Comparison of ENCODE assay signal across 11 mouse cellular contexts in the genomic region with DNA sequence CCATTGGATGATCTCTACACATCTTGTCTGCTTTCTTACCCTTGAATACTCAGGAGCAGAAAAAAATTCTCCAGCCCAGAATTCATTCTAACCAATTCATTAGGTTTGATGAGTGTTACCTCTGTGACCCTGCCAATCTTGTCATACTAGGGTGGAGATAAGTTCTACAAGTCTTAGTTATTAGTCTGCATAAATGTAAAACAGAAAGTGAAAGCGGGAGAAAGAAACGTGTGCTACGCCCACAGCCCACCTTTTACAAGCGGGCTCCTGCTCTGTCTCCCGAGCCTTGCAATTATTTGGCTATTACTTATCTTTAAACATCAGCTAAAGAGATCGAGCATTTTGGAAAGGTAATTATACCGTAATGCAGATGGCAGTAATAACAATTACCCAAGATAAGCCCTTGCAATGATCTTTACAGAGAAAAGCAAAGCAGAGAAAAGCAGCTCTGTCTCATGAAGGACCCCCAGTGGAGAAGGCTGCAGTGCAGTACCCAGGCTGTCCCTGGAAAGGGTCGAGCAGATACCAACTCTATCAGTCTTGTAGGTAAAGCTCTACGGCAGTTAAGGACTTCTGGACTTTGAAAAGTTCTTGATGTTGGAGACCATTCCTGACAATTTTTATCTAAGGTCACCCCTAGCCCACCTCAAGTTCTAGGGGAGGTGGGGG.
DNase-seq lines count a peak whose midpoint lies in the region; ATAC-seq lines count a peak whose summit lies in the region.
"Had no signal": no experiment of that assay in that cellular context is flagged by ENCODE, and none has a peak within 500 bp of the region (broad histone marks: within the 10 kb centered on the region; RNA-seq: fewer than 3 reads in every experiment).

No protein-coding gene starts in this region.

- H3K4me3 ChIP-seq in heart, embryonic 16.5 days (ENCODE audit: low read length), result peak overlapping the region; percentile 34
- H3K4me3 ChIP-seq in heart, embryonic 11.5 days (ENCODE audit: low read depth, low read length), result no peak overlapping the region
- peak overlapping the region; percentile 13; the same call in 1 of the 2 replicates for H3K4me3 ChIP-seq in embryonic facial prominence, embryonic 15.5 days (replicated peaks)

- no peaks in the 10 kb centered on the region for H3K27me3 ChIP-seq in heart, embryonic 16.5 days (ENCODE audit: control insufficient read depth, insufficient read depth, low read length)
- no peaks in the 10 kb centered on the region for H3K27me3 ChIP-seq in heart, embryonic 11.5 days (ENCODE audit: control insufficient read depth, insufficient read depth, low read length)
- H3K27me3 ChIP-seq in embryonic facial prominence, embryonic 15.5 days, result no peaks in the 10 kb centered on the region

- H3K4me1 ChIP-seq in heart, embryonic 16.5 days (ENCODE audit: control insufficient read depth, insufficient read depth, low read length), result peaks cover 6% of the 10 kb centered on the region; the same call in 1 of the 2 replicates
- no peaks in the 10 kb centered on the region for H3K4me1 ChIP-seq in heart, embryonic 11.5 days (ENCODE audit: control insufficient read depth, insufficient read depth, low read length)
- no peaks in the 10 kb centered on the region for H3K4me1 ChIP-seq in embryonic facial prominence, embryonic 15.5 days

- peak overlapping the region; percentile 47 for H3K4me2 ChIP-seq in heart, embryonic 16.5 days (ENCODE audit: low read depth, low read length)
- no peak overlapping the region for H3K4me2 ChIP-seq in heart, embryonic 11.5 days
- H3K4me2 ChIP-seq in embryonic facial prominence, embryonic 15.5 days (replicated peaks), result peak overlapping the region; percentile 21; the same call in 1 of the 2 replicates

- 57% methylated on average over 9 of the region's 9 CpGs for WGBS in heart, embryonic 16.5 days
- 53% methylated on average over 9 of the region's 9 CpGs for WGBS in heart, embryonic 11.5 days (ENCODE audit: insufficient replicate concordance)
- 50% methylated on average over 9 of the region's 9 CpGs for WGBS in embryonic facial prominence, embryonic 15.5 days

- no peaks in the 10 kb centered on the region for H3K9me3 ChIP-seq in heart, embryonic 16.5 days (replicated peaks; ENCODE audit: control insufficient read depth, low read length)
- no peaks in the 10 kb centered on the region for H3K9me3 ChIP-seq in heart, embryonic 11.5 days (replicated peaks; ENCODE audit: control insufficient read depth, low read length)
- no peaks in the 10 kb centered on the region for H3K9me3 ChIP-seq in embryonic facial prominence, embryonic 15.5 days (replicated peaks)

- H3K27ac ChIP-seq in heart, embryonic 16.5 days (ENCODE audit: low read length), result no peak overlapping the region
- H3K27ac ChIP-seq in heart, embryonic 11.5 days (ENCODE audit: low read depth, low read length), result no peak overlapping the region
- H3K27ac ChIP-seq in embryonic facial prominence, embryonic 15.5 days (replicated peaks), result no peak overlapping the region
- H3K27ac ChIP-seq: macrophage had no signal

- no peaks in the 10 kb centered on the region for H3K36me3 ChIP-seq in heart, embryonic 16.5 days (ENCODE audit: control insufficient read depth, insufficient read depth)
- H3K36me3 ChIP-seq in heart, embryonic 11.5 days (ENCODE audit: control insufficient read depth, insufficient read depth, low read length), result no peaks in the 10 kb centered on the region
- no peaks in the 10 kb centered on the region for H3K36me3 ChIP-seq in embryonic facial prominence, embryonic 15.5 days

- ATAC-seq in heart, embryonic 16.5 days (replicated peaks; ENCODE audit: extremely low read depth, insufficient read depth, low FRiP score), result peak; percentile 69
- ATAC-seq in heart, embryonic 11.5 days (replicated peaks; ENCODE audit: insufficient number of reproducible peaks, low FRiP score, low TSS enrichment), result no peak
- ATAC-seq in embryonic facial prominence, embryonic 15.5 days (ENCODE audit: insufficient number of reproducible peaks, low FRiP score, low TSS enrichment, low read depth), result no peak
- peak; percentile 84 for ATAC-seq in megakaryocyte progenitor cell, adult 5-6 weeks (replicated peaks; ENCODE audit: poor library complexity)
- no peak for ATAC-seq in inflammation-experienced regulatory T-cells, adult 6 months

- peak overlapping the region; percentile 29; the same call in 1 of the 2 replicates for H3K9ac ChIP-seq in heart, embryonic 16.5 days (ENCODE audit: low read length)
- no peak overlapping the region for H3K9ac ChIP-seq in heart, embryonic 11.5 days (ENCODE audit: low read depth, low read length)
- H3K9ac ChIP-seq in embryonic facial prominence, embryonic 15.5 days, result no peak overlapping the region

- DNase-seq in CD4-positive, CD25-positive, alpha-beta regulatory T cell, adult 2 months (ENCODE audit: low read depth, low spot score), result peak; percentile 6
- no peak for DNase-seq in lung, postnatal 4 days
- no peak for DNase-seq in urinary bladder, postnatal 14 days (ENCODE audit: low spot score)
- DNase-seq: adrenal gland, postnatal 25 days; gastrocnemius, postnatal 14 days had no signal

Comparison
In these comparisons a context has a peak if more than half of its experiments do, and no peak if none do; other contexts are left out.
1. ATAC-seq: peak in heart, embryonic 16.5 days (single experiment) and megakaryocyte progenitor cell, adult 5-6 weeks (single experiment); none in heart, embryonic 11.5 days (single experiment), embryonic facial prominence, embryonic 15.5 days (single experiment) and inflammation-experienced regulatory T-cells, adult 6 months (single experiment).